Mouse (Mus musculus) embryonic facial prominence, embryonic 10.5 days (tissue): Measurements from ENCODE around the gene Ptprs. TPM values are rescaled to one million over a fixed set of nuclear protein-coding genes. Genes with fewer than 3 reads are reported as not detected.

ENCODE experiments used
- DNase-seq: peaks from one replicate; pipeline ENCODE4 v3.0.0-alpha.2; 2017; ENCODE audit warnings: low spot score
- H3K27ac ChIP-seq: fragments of 300-500 bp; sonication (generic); replicated peaks from 2 replicates; pipeline ENCODE4 v1.5.1; 2016; ENCODE audit warnings: mild to moderate bottlenecking
- H3K27me3 ChIP-seq: fragments of 300-500 bp; sonication (generic); replicated peaks from 2 replicates; pipeline ENCODE4 v1.6.1; 2016; ENCODE audit warnings: low read depth, mild to moderate bottlenecking; ENCODE audit not compliant: poor library complexity, severe bottlenecking
- H3K36me3 ChIP-seq: fragments of 300-500 bp; sonication (generic); replicated peaks from 2 replicates; pipeline ENCODE4 v1.6.1; 2016; ENCODE audit warnings: mild to moderate bottlenecking, moderate library complexity
- H3K4me1 ChIP-seq: fragments of 300-500 bp; sonication (generic); 2 replicates; pipeline ENCODE4 v1.6.1; 2016
- H3K4me3 ChIP-seq: fragments of 300-500 bp; sonication (generic); 2 replicates; pipeline ENCODE4 v1.5.1; 2016; ENCODE audit warnings: mild to moderate bottlenecking, moderate library complexity
- H3K9me3 ChIP-seq: fragments of 300-500 bp; sonication (generic); 2 replicates; pipeline ENCODE4 v1.6.1; 2016; ENCODE audit warnings: mild to moderate bottlenecking
- WGBS: fragments of 180-500 bp; shearing (Covaris S2); methylation state at CpG from one replicate; pipeline ENCODE4 v1.1.7; 2016; 5-methylcytosine and 5-hydroxymethylcytosine counted together
- polyA plus RNA-seq: library from polyadenylated mRNA; unstranded; fragments of >200 nt; fragmentation: Nextera tagmentation; extraction: Ambion mirVana; gene quantifications from 2 replicates; pipeline ENCODE4 v1.2.1, GENCODE M21; 2016

Gene Ptprs
- polyA plus RNA-seq, 1 experiment from 2014 or later, result 86.4 TPM

- DNase-seq, result peak; percentile 72
- Histone ChIP-seq H3K9me3 (peaks cover 5% of the 10 kb centered on the region; the same call in 1 of the 2 replicates), H3K36me3 (peaks cover 17% of the 10 kb centered on the region), H3K4me3 (peak overlapping the region; percentile 94), H3K27ac (0 out of 2 replicates have a peak overlapping the region, but pooled peaks have one; percentile 1), H3K4me1 (peaks cover 82% of the 10 kb centered on the region), H3K27me3 (peaks cover 70% of the 10 kb centered on the region)
- WGBS, result 2% methylated on average over 50 of the region's 50 CpGs
Measured at GRCm38 (mm10) chr17:56472733-56473610, 3.3 kb downstream of the Ptprs start.

- H3K27me3 ChIP-seq, result peaks cover 62% of the 10 kb centered on the region
- peaks cover 18% of the 10 kb centered on the region for H3K36me3 ChIP-seq
- DNase-seq, result peak; percentile 23
- peak overlapping the region; percentile 94 for H3K4me3 ChIP-seq
- peaks cover 5% of the 10 kb centered on the region; the same call in 1 of the 2 replicates for H3K9me3 ChIP-seq
- WGBS, result 8% methylated on average over 16 of the region's 16 CpGs
- no peak overlapping the region for H3K27ac ChIP-seq
- H3K4me1 ChIP-seq, result peaks cover 90% of the 10 kb centered on the region
Measured at GRCm38 (mm10) chr17:56472121-56472520, 4.2 kb downstream of the Ptprs start.

GRCm38 (mm10) chr17:56471136-56471535 lies 5.1 kb downstream of the Ptprs start:
- 81% methylated on average over 5 of the region's 5 CpGs for WGBS
- H3K4me1 ChIP-seq, result peaks cover 92% of the 10 kb centered on the region
- peaks cover 58% of the 10 kb centered on the region for H3K27me3 ChIP-seq
- peaks cover 18% of the 10 kb centered on the region for H3K36me3 ChIP-seq
- H3K4me3 ChIP-seq, result 0 out of 2 replicates have a peak overlapping the region, but pooled peaks have one; percentile 26
- H3K27ac ChIP-seq, result no peak overlapping the region
- H3K9me3 ChIP-seq, result peaks cover 5% of the 10 kb centered on the region; the same call in 1 of the 2 replicates
- DNase-seq, result no peak

GRCm38 (mm10) chr17:56470571-56470970 lies 5.7 kb downstream of the Ptprs start:
- peaks cover 92% of the 10 kb centered on the region for H3K4me1 ChIP-seq
- H3K27ac ChIP-seq, result no peak overlapping the region; the same call in 1 of the 2 replicates
- DNase-seq, result peak; percentile 30
- peaks cover 58% of the 10 kb centered on the region for H3K27me3 ChIP-seq
- peaks cover 18% of the 10 kb centered on the region for H3K36me3 ChIP-seq
- peaks cover 5% of the 10 kb centered on the region; the same call in 1 of the 2 replicates for H3K9me3 ChIP-seq
- H3K4me3 ChIP-seq, result peak overlapping the region; percentile 52
- WGBS, result 13% methylated on average over 10 of the region's 10 CpGs

GRCm38 (mm10) chr17:56470001-56470436 lies 6.3 kb downstream of the Ptprs start:
- Histone ChIP-seq H3K4me1 (peaks cover 88% of the 10 kb centered on the region), H3K27me3 (peaks cover 53% of the 10 kb centered on the region)

GRCm38 (mm10) chr17:56469275-56469674 lies 7.0 kb downstream of the Ptprs start:
- H3K36me3 ChIP-seq, result peaks cover 21% of the 10 kb centered on the region
- DNase-seq, result no peak
- H3K4me1 ChIP-seq, result peaks cover 85% of the 10 kb centered on the region
- no peak overlapping the region for H3K27ac ChIP-seq
- peaks cover 5% of the 10 kb centered on the region; the same call in 1 of the 2 replicates for H3K9me3 ChIP-seq
- H3K4me3 ChIP-seq, result 0 out of 2 replicates have a peak overlapping the region, but pooled peaks have one; percentile 1
- H3K27me3 ChIP-seq, result peaks cover 45% of the 10 kb centered on the region
- 28% methylated on average over 8 of the region's 8 CpGs for WGBS

More at GRCm38 (mm10) chr17:56470001-56470436, 6.3 kb downstream of the Ptprs start:
- peak overlapping the region; percentile 52 for H3K4me3 ChIP-seq
- no peak overlapping the region; the same call in 1 of the 2 replicates for H3K27ac ChIP-seq
- peaks cover 18% of the 10 kb centered on the region for H3K36me3 ChIP-seq
- 3% methylated on average over 26 of the region's 26 CpGs for WGBS
- H3K9me3 ChIP-seq, result peaks cover 5% of the 10 kb centered on the region; the same call in 1 of the 2 replicates
- DNase-seq, result peak; percentile 53

GRCm38 (mm10) chr17:56468870-56469269 lies 7.4 kb downstream of the Ptprs start:
- H3K36me3 ChIP-seq, result peaks cover 21% of the 10 kb centered on the region
- 64% methylated on average over 7 of the region's 7 CpGs for WGBS
- H3K4me3 ChIP-seq, result 0 out of 2 replicates have a peak overlapping the region, but pooled peaks have one; percentile 1
- H3K27me3 ChIP-seq, result peaks cover 41% of the 10 kb centered on the region
- DNase-seq, result no peak
- H3K9me3 ChIP-seq, result peaks cover 5% of the 10 kb centered on the region; the same call in 1 of the 2 replicates
- H3K27ac ChIP-seq, result no peak overlapping the region
- peaks cover 85% of the 10 kb centered on the region for H3K4me1 ChIP-seq

- DNase-seq, result no peak
- Histone ChIP-seq H3K4me3 (0 out of 2 replicates have a peak overlapping the region, but pooled peaks have one; percentile 1), H3K36me3 (peaks cover 21% of the 10 kb centered on the region), H3K4me1 (peaks cover 85% of the 10 kb centered on the region), H3K27ac (no peak overlapping the region), H3K27me3 (peaks cover 36% of the 10 kb centered on the region), H3K9me3 (peaks cover 5% of the 10 kb centered on the region; the same call in 1 of the 2 replicates)
- 92% methylated on average over 9 of the region's 9 CpGs for WGBS
Measured at GRCm38 (mm10) chr17:56468380-56468779, 7.9 kb downstream of the Ptprs start.

- Histone ChIP-seq H3K36me3 (peaks cover 21% of the 10 kb centered on the region), H3K9me3 (peaks cover 5% of the 10 kb centered on the region; the same call in 1 of the 2 replicates), H3K27me3 (peaks cover 27% of the 10 kb centered on the region), H3K27ac (peak overlapping the region; percentile 67), H3K4me1 (peaks cover 84% of the 10 kb centered on the region), H3K4me3 (0 out of 2 replicates have a peak overlapping the region, but pooled peaks have one; percentile 6)
- peak; percentile 25 for DNase-seq
- whole genome bisulfite sequencing, result 80% methylated on average over 7 of the region's 7 CpGs
Measured at GRCm38 (mm10) chr17:56467456-56467884, 8.8 kb downstream of the Ptprs start.

GRCm38 (mm10) chr17:56466747-56467146 lies 9.5 kb downstream of the Ptprs start:
- WGBS, result 75% methylated on average over 6 of the region's 6 CpGs
- peak overlapping the region; percentile 67 for H3K27ac ChIP-seq
- H3K4me3 ChIP-seq, result peak overlapping the region; percentile 3; the same call in 1 of the 2 replicates
- peaks cover 20% of the 10 kb centered on the region for H3K27me3 ChIP-seq
- DNase-seq, result no peak
- H3K9me3 ChIP-seq, result peaks cover 5% of the 10 kb centered on the region; the same call in 1 of the 2 replicates
- H3K4me1 ChIP-seq, result peaks cover 77% of the 10 kb centered on the region
- H3K36me3 ChIP-seq, result peaks cover 21% of the 10 kb centered on the region

- H3K36me3 ChIP-seq, result peaks cover 31% of the 10 kb centered on the region
- no peak overlapping the region for H3K4me3 ChIP-seq
- no peak overlapping the region for H3K27ac ChIP-seq
- no peak for DNase-seq
- H3K4me1 ChIP-seq, result peaks cover 76% of the 10 kb centered on the region
- WGBS, result 88% methylated on average over 7 of the region's 7 CpGs
- 0 out of 2 replicates have a peak, but pooled peaks cover under 1% of the 10 kb centered on the region for H3K27me3 ChIP-seq
- peaks cover 5% of the 10 kb centered on the region; the same call in 1 of the 2 replicates for H3K9me3 ChIP-seq
Measured at GRCm38 (mm10) chr17:56464817-56465216, 11.5 kb downstream of the Ptprs start.

- Histone ChIP-seq H3K27ac (no peak overlapping the region), H3K4me3 (no peak overlapping the region), H3K36me3 (peaks cover 30% of the 10 kb centered on the region), H3K9me3 (peaks cover 5% of the 10 kb centered on the region; the same call in 1 of the 2 replicates), H3K4me1 (peaks cover 76% of the 10 kb centered on the region), H3K27me3 (no peaks in the 10 kb centered on the region)
- 92% methylated on average over 2 of the region's 2 CpGs for WGBS
- no peak for DNase-seq
Measured at GRCm38 (mm10) chr17:56464345-56464744, 11.9 kb downstream of the Ptprs start.
